Mouse (Mus musculus): ENCODE data around the gene Shb.

Shb gene

GRCm38 (mm10) chr4:45505191-45505590 is 27.1 kb downstream of the Shb start:
- no peak for DNase-seq (ENCODE audit: low spot score in 2 of 2)

DNA sequence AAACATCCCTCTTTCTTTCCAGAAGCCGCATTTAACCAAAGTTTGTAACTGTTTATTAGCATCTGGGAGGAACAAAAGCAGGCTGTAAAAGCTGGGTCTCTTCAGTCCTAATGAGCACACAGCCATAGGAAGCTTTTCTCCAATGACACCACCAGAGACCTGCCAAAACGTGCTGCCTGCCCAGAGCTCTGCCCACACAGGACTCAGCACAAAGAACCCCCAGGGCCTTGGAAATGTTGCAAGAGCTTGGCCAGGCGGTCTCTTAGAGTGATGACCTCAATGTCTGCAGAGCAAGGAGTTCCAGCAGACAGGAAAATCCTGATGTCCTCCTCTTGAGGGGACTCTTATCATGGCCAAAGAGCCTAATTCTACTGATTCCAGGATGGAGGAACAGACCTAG is 28.5 kb downstream of the Shb start:
- no peak for DNase-seq (ENCODE audit: low spot score in 2 of 2)

- DNase-seq (ENCODE audit: low spot score in 2 of 2) = no peak
These were observed 28.9 kb downstream of the Shb start for GRCm38 (mm10) chr4:45503380-45503779.

DNA sequence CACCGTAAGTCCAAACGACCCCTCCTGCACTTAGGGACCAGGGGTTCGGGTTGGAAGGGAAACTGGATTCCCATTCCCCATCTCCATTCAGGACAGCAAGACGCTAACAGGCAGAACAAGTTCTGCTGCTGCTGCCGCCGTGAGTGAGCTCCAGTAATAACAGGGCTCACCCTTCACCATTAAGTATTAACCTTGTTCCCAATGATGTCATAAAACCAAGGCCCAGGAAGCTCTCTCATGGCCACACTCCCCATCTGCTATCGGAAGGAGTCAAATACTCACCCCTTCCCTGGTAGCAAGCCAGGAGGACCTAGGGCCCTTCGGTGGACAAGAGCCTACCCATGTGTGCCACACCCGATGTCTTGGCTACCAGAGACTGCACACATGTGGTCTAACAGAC is 30.3 kb downstream of the Shb start:
- no peak for DNase-seq (ENCODE audit: low spot score in 2 of 2)

GRCm38 (mm10) chr4:45500381-45500780 is 31.9 kb downstream of the Shb start:
- DNase-seq (ENCODE audit: low spot score in 2 of 2) = no peak

GRCm38 (mm10) chr4:45499556-45499955 is 32.7 kb downstream of the Shb start:
- no peak for DNase-seq (ENCODE audit: low spot score in 2 of 2)

- DNase-seq (ENCODE audit: low spot score in 2 of 2) = no peak
These were observed 33.2 kb downstream of the Shb start for GRCm38 (mm10) chr4:45499081-45499480.

- DNase-seq (ENCODE audit: low spot score in 2 of 2) = no peak
These were observed 33.9 kb downstream of the Shb start for GRCm38 (mm10) chr4:45498345-45498744.

DNA sequence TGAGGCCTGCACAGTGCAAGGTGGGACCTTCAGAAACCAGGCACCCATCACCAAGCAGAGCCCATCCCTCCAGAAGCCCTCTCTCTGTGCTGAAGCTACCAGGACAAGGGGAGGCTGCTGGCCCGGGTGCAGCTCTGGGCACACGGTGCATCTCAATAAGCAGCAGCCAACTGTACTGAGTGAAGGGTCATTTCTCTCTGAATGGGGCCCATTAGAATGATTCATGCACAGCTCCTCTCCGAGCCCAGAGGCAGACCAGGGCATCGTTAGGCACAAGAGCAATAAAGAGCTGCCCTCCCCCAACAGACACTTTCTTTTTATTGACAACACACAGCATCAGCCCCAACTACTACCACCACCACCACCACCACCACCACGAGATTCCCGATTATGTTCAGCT is 35.0 kb downstream of the Shb start:
- no peak for DNase-seq (ENCODE audit: low spot score in 2 of 2)

- no peak for DNase-seq (ENCODE audit: low spot score in 2 of 2)
These were observed 36.6 kb downstream of the Shb start for GRCm38 (mm10) chr4:45495531-45496201.

- no peak for DNase-seq (ENCODE audit: low spot score in 2 of 2)
These were observed 38.4 kb downstream of the Shb start for GRCm38 (mm10) chr4:45493786-45494400.

GRCm38 (mm10) chr4:45493118-45493517 is 39.2 kb downstream of the Shb start:
- DNase-seq (ENCODE audit: low spot score in 2 of 2) = no peak

- DNase-seq (ENCODE audit: low spot score in 2 of 2) = no peak
These were observed 39.6 kb downstream of the Shb start for GRCm38 (mm10) chr4:45492681-45493081.

GRCm38 (mm10) chr4:45491685-45492601 is 40.3 kb downstream of the Shb start:
- no peak for DNase-seq (ENCODE audit: low spot score in 2 of 2)

DNA sequence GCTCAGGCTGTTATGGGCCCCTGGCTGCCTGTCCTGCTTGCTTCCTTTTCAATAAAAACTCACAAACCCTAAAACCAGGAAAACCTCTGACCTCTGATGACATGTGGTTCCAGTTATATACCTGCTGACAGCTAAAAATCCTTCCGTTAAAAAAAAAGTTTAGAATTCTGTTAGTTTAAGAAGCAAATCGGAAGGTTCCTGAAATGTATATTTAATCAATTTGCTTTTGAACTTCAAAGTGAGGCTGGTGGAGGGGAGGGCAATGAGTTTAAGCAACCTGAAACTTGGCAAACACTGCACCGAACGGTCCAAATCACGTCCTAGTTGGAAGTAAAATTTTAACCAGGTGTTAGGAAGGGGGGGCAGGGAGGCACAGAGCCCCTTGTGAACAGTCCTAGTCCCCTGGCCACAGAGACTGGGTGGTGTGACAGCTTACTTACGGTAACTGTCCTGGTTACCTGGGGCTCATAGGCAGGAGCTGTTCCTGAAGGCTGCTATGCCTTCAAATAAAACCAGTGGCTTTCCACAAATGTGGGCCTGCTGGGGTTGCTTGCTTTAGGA is 41.1 kb downstream of the Shb start:
- no peak for DNase-seq (ENCODE audit: low spot score in 2 of 2)

- DNase-seq (ENCODE audit: low spot score in 2 of 2) = no peak
These were observed 42.1 kb downstream of the Shb start for GRCm38 (mm10) chr4:45490036-45490752.

DNA sequence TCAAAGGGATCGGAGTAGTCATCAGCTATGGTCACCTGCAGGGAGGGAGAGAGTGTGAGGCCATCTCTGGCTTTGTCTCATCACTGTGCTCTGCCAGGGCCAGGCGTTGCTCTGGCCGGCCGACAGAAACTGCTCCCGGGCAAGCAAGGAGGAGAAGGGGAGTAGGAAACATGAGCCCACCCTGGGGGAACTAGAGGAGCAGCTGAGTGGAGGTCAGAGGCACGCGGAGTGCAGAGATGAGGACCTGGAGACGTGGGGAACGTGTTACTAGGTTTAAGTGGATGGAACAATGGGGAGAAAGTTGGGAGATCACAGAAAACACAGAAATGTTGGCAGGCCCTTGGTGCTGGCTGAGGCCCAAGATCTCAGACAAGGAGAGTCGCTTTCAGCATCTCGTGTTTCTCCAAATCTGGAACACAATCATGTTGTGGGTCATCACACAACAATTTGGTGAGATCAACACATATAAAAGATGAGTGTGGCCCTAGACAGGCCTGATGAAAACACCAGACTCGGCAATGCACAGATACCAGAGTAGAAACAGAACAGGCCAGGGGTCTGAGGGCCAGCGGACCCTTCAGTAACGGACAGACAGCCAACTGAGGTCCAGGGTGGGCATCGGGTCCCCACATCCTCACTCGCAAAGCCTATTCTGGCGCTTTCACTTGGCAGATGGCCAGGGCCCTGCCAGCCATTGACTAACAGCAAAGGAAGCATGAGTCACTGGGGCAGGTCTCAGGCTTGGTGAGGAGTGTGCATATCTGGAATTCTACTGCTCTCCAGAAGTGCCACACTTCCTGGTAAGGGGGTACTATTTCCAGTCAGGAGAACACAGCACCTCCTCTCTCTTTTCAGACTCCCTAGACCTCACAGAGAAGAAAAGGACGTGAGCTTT is 42.9 kb downstream of the Shb start:
- peak in 1 of 2 experiments; percentile 47 for DNase-seq (ENCODE audit: low spot score in 2 of 2)

DNA sequence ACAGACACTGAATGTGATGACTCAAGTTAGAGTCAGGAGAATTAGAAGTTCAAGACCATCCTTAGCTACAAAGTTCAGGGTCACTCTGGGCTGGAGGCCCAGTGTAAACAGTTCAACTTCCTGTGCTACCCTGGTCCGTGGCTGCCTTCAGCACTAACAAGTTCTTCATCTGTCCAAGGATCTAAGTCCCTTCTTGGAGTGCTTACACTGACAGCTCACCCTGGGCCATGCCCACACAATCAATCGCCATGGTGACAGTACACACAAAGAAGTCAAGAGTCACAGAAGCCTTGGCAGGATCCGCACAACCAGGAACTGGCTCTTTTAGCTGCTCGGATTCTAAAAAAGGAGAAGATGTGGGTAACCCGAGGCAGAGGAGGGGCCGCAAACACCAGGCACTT is 44.6 kb downstream of the Shb start:
- DNase-seq (ENCODE audit: low spot score in 2 of 2) = no peak

DNA sequence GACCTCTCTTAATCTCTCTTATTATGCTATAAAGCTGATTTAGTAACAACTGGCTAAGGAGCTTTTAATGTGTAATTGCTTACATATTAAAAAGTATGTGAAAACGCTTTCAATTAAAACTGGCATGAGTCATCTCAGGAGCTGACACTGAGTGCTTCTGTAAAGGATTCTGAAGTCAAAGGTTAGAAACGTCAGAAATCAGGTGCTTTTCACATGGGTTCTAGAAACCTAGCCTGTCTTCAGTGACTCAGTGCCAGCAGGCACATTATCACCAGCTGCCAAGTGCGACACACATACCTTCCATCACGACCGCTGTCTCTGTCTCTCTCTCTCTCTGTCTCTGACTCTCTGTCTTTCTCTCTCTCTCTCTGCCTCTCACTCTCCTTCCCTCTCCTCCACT is 47.2 kb downstream of the Shb start:
- DNase-seq (ENCODE audit: low spot score in 2 of 2) = no peak

Measured in frontal cortex, postnatal 25 days (tissue).